Mouse (Mus musculus): ENCODE results near the gene Zfp619.
"Not testable (repeated sequence)": the region's sequence is repeated elsewhere in the genome, so short reads cannot be mapped to it uniquely, and the experiment has no call there.

Zfp619 gene

GRCm38 (mm10) chr7:39589044-39589443 is 71.5 kb downstream of the Zfp619 start:
- DNase-seq (ENCODE audit: low spot score in 2 of 2): not testable (repeated sequence)

Measured in spleen, postnatal 36 days (tissue).